Mouse (Mus musculus): ENCODE data around the gene Rtel1. TPM values are rescaled to one million over a fixed set of nuclear protein-coding genes. Genes with fewer than 3 reads are reported as not detected.

The Rtel1 gene
- polyA plus RNA-seq, 1 experiment: 54.2 TPM

- Histone ChIP-seq H3K27ac (ENCODE audit: insufficient read depth, low read length) (no peak overlapping the region), H3K4me1 (ENCODE audit: control insufficient read depth, insufficient read depth, low read length) (no peaks in the 10 kb centered on the region), H3K36me3 (ENCODE audit: control insufficient read depth, insufficient read depth, low read length, poor library complexity, severe bottlenecking) (no peaks in the 10 kb centered on the region), H3K27me3 (ENCODE audit: control insufficient read depth, insufficient read depth, low read length, poor library complexity, severe bottlenecking) (no peaks in the 10 kb centered on the region), H3K4me3 (ENCODE audit: low read depth, low read length) (no peak overlapping the region), H3K9ac (ENCODE audit: low read depth, poor library complexity, severe bottlenecking) (no peak overlapping the region), H3K9me3 (replicated peaks; ENCODE audit: control insufficient read depth, insufficient read depth, low read length, poor library complexity, severe bottlenecking) (no peaks in the 10 kb centered on the region)
- TF ChIP-seq EP300 (IDR thresholded peaks at IDR 0.05; ENCODE audit: insufficient read depth, low read depth, low read length) (no peak), CTCF (IDR thresholded peaks at IDR 0.05; ENCODE audit: low read depth, low read length) (no peak), POLR2A (IDR thresholded peaks at IDR 0.05; ENCODE audit: insufficient read depth, low read length) (no peak)
Measured at GRCm38 (mm10) chr2:181397207-181397761, 77.7 kb downstream of the Rtel1 start.

GRCm38 (mm10) chr2:181401497-181401896, 82.0 kb downstream of the Rtel1 start:
- TF ChIP-seq CTCF (IDR thresholded peaks at IDR 0.05; ENCODE audit: low read depth, low read length): no peak
- TF ChIP-seq POLR2A (IDR thresholded peaks at IDR 0.05; ENCODE audit: insufficient read depth, low read length): no peak
- no peak for TF ChIP-seq EP300 (IDR thresholded peaks at IDR 0.05; ENCODE audit: insufficient read depth, low read depth, low read length)
- Histone ChIP-seq H3K4me3 (ENCODE audit: low read depth, low read length) (no peak overlapping the region), H3K36me3 (ENCODE audit: control insufficient read depth, insufficient read depth, low read length, poor library complexity, severe bottlenecking) (no peaks in the 10 kb centered on the region), H3K27me3 (ENCODE audit: control insufficient read depth, insufficient read depth, low read length, poor library complexity, severe bottlenecking) (no peaks in the 10 kb centered on the region), H3K9ac (ENCODE audit: low read depth, poor library complexity, severe bottlenecking) (no peak overlapping the region), H3K9me3 (replicated peaks; ENCODE audit: control insufficient read depth, insufficient read depth, low read length, poor library complexity, severe bottlenecking) (no peaks in the 10 kb centered on the region), H3K27ac (ENCODE audit: insufficient read depth, low read length) (no peak overlapping the region), H3K4me1 (ENCODE audit: control insufficient read depth, insufficient read depth, low read length) (no peaks in the 10 kb centered on the region)

DNA sequence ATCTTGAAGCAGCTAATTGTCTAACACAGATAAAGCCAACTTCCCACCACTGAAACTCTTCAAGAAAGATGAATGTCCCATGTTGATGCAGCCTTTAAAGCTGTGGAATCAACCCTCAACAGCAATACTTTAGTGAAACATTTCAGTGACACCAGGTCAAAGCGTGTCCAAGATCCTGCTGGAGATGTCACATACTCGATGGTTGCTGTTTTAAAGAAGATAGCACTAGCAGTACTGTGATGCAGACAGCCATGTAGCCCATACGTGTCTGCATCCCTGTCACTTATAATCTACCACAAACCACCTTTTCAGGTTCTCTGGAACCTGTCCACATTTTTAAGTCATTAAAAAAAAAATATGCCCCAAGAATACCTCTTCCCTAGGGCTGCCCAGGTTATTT, 84.2 kb downstream of the Rtel1 start:
- Histone ChIP-seq H3K9ac (ENCODE audit: low read depth, poor library complexity, severe bottlenecking) (no peak overlapping the region), H3K9me3 (replicated peaks; ENCODE audit: control insufficient read depth, insufficient read depth, low read length, poor library complexity, severe bottlenecking) (no peaks in the 10 kb centered on the region), H3K36me3 (ENCODE audit: control insufficient read depth, insufficient read depth, low read length, poor library complexity, severe bottlenecking) (no peaks in the 10 kb centered on the region), H3K27me3 (ENCODE audit: control insufficient read depth, insufficient read depth, low read length, poor library complexity, severe bottlenecking) (no peaks in the 10 kb centered on the region), H3K27ac (ENCODE audit: insufficient read depth, low read length) (no peak overlapping the region), H3K4me1 (ENCODE audit: control insufficient read depth, insufficient read depth, low read length) (no peaks in the 10 kb centered on the region), H3K4me3 (ENCODE audit: low read depth, low read length) (no peak overlapping the region)
- no peak for TF ChIP-seq EP300 (IDR thresholded peaks at IDR 0.05; ENCODE audit: insufficient read depth, low read depth, low read length)

Other genes starting within 250 kb of the Rtel1 start
- 0.76 and 1.0 TPM in 2 replicates for gene Kcnq2, start 184.4 kb upstream of the Rtel1 start, polyA plus RNA-seq (2011; ENCODE audit: insufficient read depth, insufficient read length, low read depth, missing spikeins)
- gene Eef1a2, start 162.7 kb upstream of the Rtel1 start, polyA plus RNA-seq (2011; ENCODE audit: insufficient read depth, insufficient read length, low read depth, missing spikeins): 0.43 TPM in 1 of 2 replicates, not detected in the other
- 56.0 and 67.7 TPM in 2 replicates for gene Ppdpf, start 132.5 kb upstream of the Rtel1 start, polyA plus RNA-seq (2011; ENCODE audit: insufficient read depth, insufficient read length, low read depth, missing spikeins)
- not detected in 2 replicates for gene Ptk6, start 117.0 kb upstream of the Rtel1 start, polyA plus RNA-seq (2011; ENCODE audit: insufficient read depth, insufficient read length, low read depth, missing spikeins)
- not detected in 2 replicates for gene Srms, start 106.6 kb upstream of the Rtel1 start, polyA plus RNA-seq (2011; ENCODE audit: insufficient read depth, insufficient read length, low read depth, missing spikeins)
- not detected in 2 replicates for gene Fndc11, start 99.7 kb upstream of the Rtel1 start, polyA plus RNA-seq (2011; ENCODE audit: insufficient read depth, insufficient read length, low read depth, missing spikeins)
- 1.4 and 1.5 TPM in 2 replicates for gene Helz2, start 77.7 kb upstream of the Rtel1 start, polyA plus RNA-seq (2011; ENCODE audit: insufficient read depth, insufficient read length, low read depth, missing spikeins)
- 16.4 and 16.7 TPM in 2 replicates for gene Gmeb2, start 31.7 kb upstream of the Rtel1 start, polyA plus RNA-seq (2011; ENCODE audit: insufficient read depth, insufficient read length, low read depth, missing spikeins)
- gene Stmn3, start 5.2 kb upstream of the Rtel1 start, polyA plus RNA-seq (2011; ENCODE audit: insufficient read depth, insufficient read length, low read depth, missing spikeins): 1.2 and 1.8 TPM in 2 replicates
- gene Zgpat, start 45.2 kb downstream of the Rtel1 start, polyA plus RNA-seq (2011; ENCODE audit: insufficient read depth, insufficient read length, low read depth, missing spikeins): 11.5 and 13.5 TPM in 2 replicates
- 29.1 and 35.4 TPM in 2 replicates for gene Arfrp1, start 45.7 kb downstream of the Rtel1 start, polyA plus RNA-seq (2011; ENCODE audit: insufficient read depth, insufficient read length, low read depth, missing spikeins)
- gene Lime1, start 60.3 kb downstream of the Rtel1 start, polyA plus RNA-seq (2011; ENCODE audit: insufficient read depth, insufficient read length, low read depth, missing spikeins): 3.9 and 6.3 TPM in 2 replicates
- gene Zbtb46, start 139.7 kb downstream of the Rtel1 start, polyA plus RNA-seq (2011; ENCODE audit: insufficient read depth, insufficient read length, low read depth, missing spikeins): 4.3 and 5.4 TPM in 2 replicates
- gene Abhd16b, start 173.5 kb downstream of the Rtel1 start, polyA plus RNA-seq (2011; ENCODE audit: insufficient read depth, insufficient read length, low read depth, missing spikeins): not detected in 2 replicates
- 144 and 145 TPM in 2 replicates for gene Tpd52l2, start 177.4 kb downstream of the Rtel1 start, polyA plus RNA-seq (2011; ENCODE audit: insufficient read depth, insufficient read length, low read depth, missing spikeins)
- gene Dnajc5, start 200.7 kb downstream of the Rtel1 start, polyA plus RNA-seq (2011; ENCODE audit: insufficient read depth, insufficient read length, low read depth, missing spikeins): 58.7 and 59.0 TPM in 2 replicates